Mouse (Mus musculus): ENCODE measurements at regions not wholly inside any gene's neighbourhood (a gene's known extent, or its start where the extent isn't known, plus 50 kb on each side); places are given as distances from the start of the nearest gene placed in this dataset.

DNA sequence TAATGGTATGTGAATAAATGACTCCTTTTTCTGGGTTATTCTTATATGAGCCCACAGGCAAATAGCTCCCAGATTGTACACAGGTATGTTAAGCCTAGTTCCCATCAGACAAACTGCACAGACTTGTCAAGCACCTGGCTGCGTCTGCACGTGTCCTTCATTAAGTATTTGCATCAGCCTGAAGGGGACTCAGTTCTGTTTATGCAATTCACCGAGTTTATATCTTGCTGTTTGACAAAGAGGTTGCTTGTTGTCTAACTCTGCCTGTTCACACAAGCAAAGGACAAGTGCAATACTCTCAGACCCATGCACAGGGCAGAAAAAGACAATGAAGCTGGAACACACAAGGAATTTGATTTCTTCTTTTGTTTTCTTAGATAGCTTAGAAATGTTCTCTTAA is 215.2 kb downstream of the Arl4a start:
- no peak for TF ChIP-seq HCFC1 (IDR thresholded peaks at IDR 0.05; ENCODE audit: borderline replicate concordance, insufficient read depth, low read length)
- TF ChIP-seq ZC3H11A (IDR thresholded peaks at IDR 0.05; ENCODE audit: borderline replicate concordance, low read depth, low read length): no peak
- no peak for TF ChIP-seq MAFK (IDR thresholded peaks at IDR 0.05; ENCODE audit: insufficient read depth, low read depth, low read length)
